Mouse (Mus musculus): Measurements from ENCODE around the gene Plpp1. TPM values are rescaled to one million over a fixed set of nuclear protein-coding genes. Genes with fewer than 3 reads are reported as not detected.

Plpp1 gene
- total RNA-seq, 2 experiments from 2014 or later = 193 to 238 TPM

DNA sequence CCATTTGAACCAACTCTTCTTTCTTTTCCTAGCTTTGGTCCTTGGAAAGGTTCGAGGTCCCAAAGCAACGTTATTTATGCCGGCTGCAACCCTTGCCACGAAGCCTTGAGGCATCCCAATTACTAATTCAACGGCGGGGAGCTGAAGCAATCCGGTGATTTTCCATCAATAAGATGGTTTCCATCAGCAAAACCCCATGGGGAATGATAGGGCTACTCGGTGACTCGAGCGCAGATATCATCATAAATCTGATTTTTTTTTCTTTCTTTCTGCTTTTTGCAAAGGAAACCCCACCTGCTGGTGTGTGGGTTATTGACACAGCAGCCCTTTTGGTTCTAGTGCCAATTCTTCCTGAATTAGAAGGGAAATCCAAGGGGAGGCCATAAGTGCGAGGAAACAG, 28.3 kb upstream of the Plpp1 start:
- DNase-seq (ENCODE audit: low spot score in 2 of 2) = peak in 1 of 2 experiments; percentile 35

- DNase-seq (ENCODE audit: low spot score in 2 of 2) = no peak
These were observed 27.7 kb upstream of the Plpp1 start for GRCm38 (mm10) chr13:112772861-112773260.

DNA sequence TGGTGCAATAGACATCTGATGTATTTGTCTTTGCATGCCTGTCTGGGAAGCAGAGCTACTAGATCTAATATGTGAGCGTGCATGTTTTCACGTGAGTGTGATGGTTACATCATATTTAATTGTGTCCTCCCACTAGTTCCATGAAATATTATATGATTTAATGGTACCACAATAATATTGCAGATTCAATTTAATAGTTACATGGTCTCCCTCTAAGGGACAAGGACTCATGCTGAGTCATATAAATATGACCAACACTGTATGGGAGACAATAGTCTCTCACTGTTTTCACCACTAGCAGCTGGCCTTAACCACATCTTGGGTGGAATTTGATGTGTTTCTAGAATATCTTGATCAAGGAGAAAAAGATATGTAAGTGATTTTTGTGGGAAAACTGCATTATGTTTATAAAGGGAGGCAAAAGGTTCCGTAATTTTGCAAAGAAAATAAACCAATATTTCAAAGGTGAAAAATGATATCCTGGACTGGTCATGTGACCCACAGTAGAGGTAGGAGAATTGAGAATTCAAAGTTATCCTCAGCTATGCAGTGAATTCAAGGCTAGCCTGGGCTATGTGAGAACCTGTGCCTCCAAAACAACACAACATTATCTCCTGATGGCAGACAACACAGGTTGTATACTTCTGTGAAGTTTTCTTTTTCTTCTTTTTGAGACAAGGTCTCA, 26.5 kb upstream of the Plpp1 start:
- no peak for DNase-seq (ENCODE audit: low spot score in 2 of 2)

GRCm38 (mm10) chr13:112775856-112776255, 24.7 kb upstream of the Plpp1 start:
- DNase-seq (ENCODE audit: low spot score in 2 of 2) = no peak

GRCm38 (mm10) chr13:112778407-112778806, 22.2 kb upstream of the Plpp1 start:
- no peak for DNase-seq (ENCODE audit: low spot score in 2 of 2)

GRCm38 (mm10) chr13:112785305-112785704, 15.3 kb upstream of the Plpp1 start:
- DNase-seq (ENCODE audit: low spot score in 2 of 2) = no peak

DNA sequence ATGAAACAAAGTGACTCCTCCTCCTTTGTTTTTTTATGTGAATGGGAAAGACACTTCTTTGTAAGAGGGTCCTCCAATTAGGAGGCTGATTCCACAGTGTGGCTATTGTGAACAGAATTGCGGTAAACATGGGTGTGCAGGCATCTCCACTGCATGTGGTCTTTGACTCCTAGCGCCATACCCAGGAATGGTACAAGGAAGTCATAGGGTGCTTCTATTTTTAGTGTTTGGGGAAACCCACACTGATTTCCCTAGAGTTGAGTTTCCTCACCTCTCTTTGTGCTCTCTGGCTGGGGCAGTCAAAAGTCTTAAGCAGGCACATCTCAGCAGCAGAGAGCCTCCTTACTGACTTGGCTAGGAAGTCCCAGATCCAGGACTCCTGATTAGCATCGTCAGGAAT, 14.4 kb upstream of the Plpp1 start:
- DNase-seq (ENCODE audit: low spot score in 2 of 2) = no peak

- no peak for DNase-seq (ENCODE audit: low spot score in 2 of 2)
These were observed 13.6 kb upstream of the Plpp1 start for GRCm38 (mm10) chr13:112786942-112787533.

DNA sequence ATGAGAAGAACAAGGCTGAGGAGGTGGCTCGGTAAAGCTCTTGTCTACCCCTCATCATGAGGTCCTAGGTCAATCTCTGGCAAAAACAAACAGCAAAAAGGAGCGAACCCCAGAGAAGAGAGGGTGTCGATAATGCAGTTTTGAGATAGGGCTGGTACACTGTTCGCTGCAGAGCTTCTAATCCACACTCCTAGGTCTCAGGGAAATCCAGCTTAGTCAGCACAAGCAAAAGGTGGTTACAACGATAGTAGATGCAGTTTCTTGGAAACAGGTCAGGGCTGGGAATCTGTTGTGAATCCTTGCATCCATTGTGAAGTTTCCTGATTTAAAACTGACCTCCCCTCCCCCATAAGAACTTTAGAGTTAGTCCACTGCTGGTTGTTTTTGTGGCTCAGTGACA, 9.8 kb upstream of the Plpp1 start:
- no peak for DNase-seq (ENCODE audit: low spot score in 2 of 2)

DNA sequence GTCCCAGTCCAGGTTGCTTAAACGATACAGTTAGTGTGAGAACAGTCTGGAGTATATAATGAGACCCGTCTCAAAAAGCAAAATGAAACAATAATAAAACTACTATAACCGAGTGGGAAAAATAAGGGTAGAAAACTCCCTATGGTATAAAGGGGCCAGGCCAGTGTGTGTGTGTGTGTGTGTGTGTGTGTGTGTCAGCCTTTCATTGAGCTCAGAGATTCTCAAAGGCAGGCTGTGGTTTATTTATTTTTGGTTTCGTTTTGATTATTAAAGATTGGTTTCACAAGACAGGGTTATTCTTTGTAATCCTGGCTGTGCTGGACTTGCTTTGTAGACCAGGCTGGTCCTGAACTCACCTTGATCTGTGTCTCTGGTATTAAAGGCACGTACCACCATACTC, 8.7 kb upstream of the Plpp1 start:
- DNase-seq (ENCODE audit: low spot score in 2 of 2) = no peak

- DNase-seq (ENCODE audit: low spot score in 2 of 2) = no peak
These were observed 2.2 kb upstream of the Plpp1 start for GRCm38 (mm10) chr13:112798243-112798952.

GRCm38 (mm10) chr13:112798953-112799305, 1.7 kb upstream of the Plpp1 start:
- DNase-seq (ENCODE audit: low spot score in 2 of 2) = no peak

GRCm38 (mm10) chr13:112799721-112800241, 811 bp upstream of the Plpp1 start:
- DNase-seq (ENCODE audit: low spot score in 2 of 2) = no peak

DNA sequence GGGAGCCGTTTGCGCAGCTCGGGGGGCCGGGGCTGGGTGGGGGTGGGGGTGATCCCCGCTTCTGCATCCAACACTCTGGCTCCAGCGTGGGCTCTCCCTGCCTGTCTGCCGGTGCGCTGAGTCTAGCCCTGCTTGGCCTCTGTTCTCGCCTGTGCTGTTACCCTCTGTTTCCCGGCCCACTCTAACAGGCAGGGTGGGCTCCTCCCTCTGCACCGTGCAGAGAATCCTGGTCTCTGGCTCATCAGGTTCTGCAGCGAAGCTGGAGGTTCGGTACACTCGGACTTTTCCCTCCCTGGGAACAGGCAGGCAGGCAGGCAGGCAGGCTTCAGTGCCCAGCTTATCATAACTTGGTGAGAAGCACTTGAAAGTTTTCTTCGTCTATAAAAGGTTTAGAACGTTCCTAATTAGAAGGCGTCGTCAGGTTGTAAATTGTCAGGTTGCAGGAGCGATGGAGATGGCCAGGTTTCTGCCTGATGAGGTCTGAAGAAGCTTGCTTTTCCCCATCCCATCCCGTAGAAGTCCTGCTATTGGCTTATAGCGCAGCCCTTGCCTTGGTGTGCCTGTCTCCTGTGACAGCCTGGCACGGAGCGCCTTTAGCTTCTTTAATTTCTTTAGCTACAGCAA, 901 bp downstream of the Plpp1 start:
- no peak for DNase-seq (ENCODE audit: low spot score in 2 of 2)

- no peak for DNase-seq (ENCODE audit: low spot score in 2 of 2)
These were observed 2.5 kb downstream of the Plpp1 start for GRCm38 (mm10) chr13:112803106-112803505.

DNA sequence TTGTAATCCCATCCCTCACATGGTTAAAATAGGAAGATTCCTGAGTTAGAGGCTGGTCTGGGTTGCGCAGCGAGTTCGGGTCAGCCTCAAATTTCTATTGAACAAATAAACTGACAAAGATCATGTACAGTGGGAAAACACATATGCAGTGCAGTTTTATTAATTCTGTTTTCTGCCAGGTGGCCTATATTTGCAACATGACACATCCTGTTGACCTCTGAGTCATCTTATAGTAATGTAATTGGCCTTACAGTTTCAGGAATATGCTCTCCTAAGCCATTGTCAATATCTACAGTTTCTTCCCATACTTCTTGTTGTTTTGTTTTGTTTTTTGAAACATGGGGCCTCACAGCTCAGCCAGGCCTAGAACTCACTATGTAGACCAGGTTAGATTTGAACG, 3.1 kb downstream of the Plpp1 start:
- DNase-seq (ENCODE audit: low spot score in 2 of 2) = no peak

- DNase-seq (ENCODE audit: low spot score in 2 of 2) = no peak
These were observed 4.9 kb downstream of the Plpp1 start for GRCm38 (mm10) chr13:112805529-112805928.

- DNase-seq (ENCODE audit: low spot score in 2 of 2) = no peak
These were observed 7.5 kb downstream of the Plpp1 start for GRCm38 (mm10) chr13:112807936-112808667.

GRCm38 (mm10) chr13:112809504-112810247, 9.1 kb downstream of the Plpp1 start:
- DNase-seq (ENCODE audit: low spot score in 2 of 2) = no peak

- DNase-seq (ENCODE audit: low spot score in 2 of 2) = no peak
These were observed 9.7 kb downstream of the Plpp1 start for GRCm38 (mm10) chr13:112810248-112810645.
